Mouse (Mus musculus) adrenal gland, postnatal 10 days (tissue): Measurements from ENCODE around the gene Dusp8. TPM values are rescaled to one million over a fixed set of nuclear protein-coding genes. Genes with fewer than 3 reads are reported as not detected.
A peak's percentile ranks its signal among the peaks of the same experiment; 100 is the strongest.

Source experiments
- DNase-seq: peaks from one replicate; pipeline ENCODE4 v3.0.0; 2021; ENCODE audit warnings: mixed read lengths
- total RNA-seq, 2 experiments: library from RNA; stranded (reverse); gene quantifications; 2 replicates each; pipeline ENCODE4 v1.2.3; 2021

Dusp8 gene
- total RNA-seq, 2 experiments from 2014 or later = 7.6 to 11.4 TPM

GRCm38 (mm10) chr7:142050536-142050935 lies 45.1 kb downstream of the Dusp8 start:
- DNase-seq = no peak

GRCm38 (mm10) chr7:142045932-142046331 lies 49.7 kb downstream of the Dusp8 start:
- DNase-seq = no peak

- no peak for DNase-seq
Measured at GRCm38 (mm10) chr7:142045344-142045743, 50.3 kb downstream of the Dusp8 start.

GRCm38 (mm10) chr7:142040756-142041155 lies 54.9 kb downstream of the Dusp8 start:
- DNase-seq = no peak

GRCm38 (mm10) chr7:142037553-142038170 lies 58.0 kb downstream of the Dusp8 start:
- DNase-seq = peak; percentile 56

- no peak for DNase-seq
Measured at GRCm38 (mm10) chr7:142035048-142035811, 60.4 kb downstream of the Dusp8 start.

- DNase-seq = peak; percentile 47
Measured at GRCm38 (mm10) chr7:142034198-142034597, 61.4 kb downstream of the Dusp8 start.

GRCm38 (mm10) chr7:142030073-142030472 lies 65.6 kb downstream of the Dusp8 start:
- no peak for DNase-seq

Other genes with a start within 250 kb of the Dusp8 start
- 10 to 100 TPM; 43.0 to 49.4 TPM for gene Tollip, start 177.3 kb downstream of the Dusp8 start, total RNA-seq
- gene Brsk2, start 146.1 kb downstream of the Dusp8 start, total RNA-seq = 1 to 10 TPM; 2.8 to 4.7 TPM
- 10 to 100 TPM; 46.8 to 47.4 TPM for gene Mob2, start 34.8 kb downstream of the Dusp8 start, total RNA-seq
- not detected for gene Gm45618, start 24.9 kb upstream of the Dusp8 start, total RNA-seq
- not detected for gene Gm39115, start 40.2 kb upstream of the Dusp8 start, total RNA-seq
- gene Gm45337, start 48.8 kb upstream of the Dusp8 start, total RNA-seq = not detected
- gene Gm29735, start 61.3 kb upstream of the Dusp8 start, total RNA-seq = not detected
- gene Gm4553, start 69.9 kb upstream of the Dusp8 start, total RNA-seq = not detected
- not detected for gene Krtap5-2, start 80.2 kb upstream of the Dusp8 start, total RNA-seq
- not detected for gene Gm10153, start 94.5 kb upstream of the Dusp8 start, total RNA-seq
- not detected for gene Krtap5-3, start 105.5 kb upstream of the Dusp8 start, total RNA-seq
- not detected for gene Gm7579, start 116.0 kb upstream of the Dusp8 start, total RNA-seq
- not detected for gene Krtap5-5, start 134.1 kb upstream of the Dusp8 start, total RNA-seq
- not detected for gene Gm40460, start 145.2 kb upstream of the Dusp8 start, total RNA-seq
- not detected for gene Gm2431, start 162.5 kb upstream of the Dusp8 start, total RNA-seq
- not detected for gene Gm4559, start 178.5 kb upstream of the Dusp8 start, total RNA-seq
- not detected for gene Krtap5-1, start 201.3 kb upstream of the Dusp8 start, total RNA-seq
- gene Krtap5-4, start 207.7 kb upstream of the Dusp8 start, total RNA-seq = not detected